Mouse (Mus musculus) kidney, adult 2 months (tissue): ENCODE measurements around the gene Gsc2. TPM values are rescaled to one million over a fixed set of nuclear protein-coding genes. Genes with fewer than 3 reads are reported as not detected.

ENCODE experiments used
- DNase-seq: peaks from one replicate; pipeline ENCODE4 v3.0.0; 2021
- H3K27ac ChIP-seq: fragments of 200-500 bp; 2 replicates; pipeline ENCODE4 v1.5.1; 2012; ENCODE audit warnings: low read depth, low read length, control low read depth, inconsistent platforms; ENCODE audit not compliant: insufficient read depth
- H3K27me3 ChIP-seq: fragments of 200-500 bp; replicated peaks from 2 replicates; pipeline ENCODE4 v1.6.1; 2012; ENCODE audit warnings: mild to moderate bottlenecking, moderate library complexity, low read length, inconsistent platforms; ENCODE audit not compliant: control insufficient read depth, insufficient read depth
- H3K36me3 ChIP-seq: fragments of 200-500 bp; 2 replicates; pipeline ENCODE4 v1.6.1; 2012; ENCODE audit warnings: mild to moderate bottlenecking, moderate library complexity, low read length, inconsistent platforms; ENCODE audit not compliant: control insufficient read depth, insufficient read depth
- H3K4me1 ChIP-seq: fragments of 200-500 bp; 2 replicates; pipeline ENCODE4 v1.6.1; 2011; ENCODE audit warnings: low read length; ENCODE audit not compliant: control insufficient read depth, insufficient read depth
- H3K4me3 ChIP-seq: fragments of 200-500 bp; 2 replicates; pipeline ENCODE4 v1.5.1; 2011; ENCODE audit warnings: mild to moderate bottlenecking, low read depth, low read length, control low read depth; ENCODE audit not compliant: insufficient read depth
- CTCF ChIP-seq: fragments of 200-500 bp; conservative IDR thresholded peaks from 2 replicates; pipeline ENCODE4 v1.5.1; 2011; ENCODE audit warnings: low read depth, mild to moderate bottlenecking, control low read depth, low read length, moderate library complexity, mixed read lengths; ENCODE audit not compliant: insufficient read depth, insufficient read length
- POLR2A ChIP-seq: fragments of 200-500 bp; IDR thresholded peaks from one replicate; pipeline ENCODE4 v1.6.1; 2011; ENCODE audit warnings: low read depth, low read length, control low read depth
- WGBS: fragments of 180-500 bp; shearing (Covaris S2); methylation state at CpG from one replicate; pipeline ENCODE4 v1.1.7; 2018; 5-methylcytosine and 5-hydroxymethylcytosine counted together
- polyA plus RNA-seq: library from polyadenylated mRNA; depleted of rRNA; stranded (reverse); fragments of >200 nt; gene quantifications from 2 replicates; pipeline ENCODE4 v1.2.3, GENCODE M21; 2012

The Gsc2 gene
- polyA plus RNA-seq, 1 experiment, result not detected

- no peak overlapping the region for H3K4me3 ChIP-seq
- TF ChIP-seq POLR2A (no peak), CTCF (no peak)
- WGBS, result 77% methylated on average over 8 of the region's 8 CpGs
- no peaks in the 10 kb centered on the region for H3K36me3 ChIP-seq
- no peaks in the 10 kb centered on the region for H3K27me3 ChIP-seq
- H3K4me1 ChIP-seq, result peaks cover 4% of the 10 kb centered on the region; the same call in 1 of the 2 replicates
- no peak for DNase-seq
- H3K27ac ChIP-seq, result no peak overlapping the region
Observed at GRCm38 (mm10) chr16:17943466-17943865, 28.6 kb upstream of the Gsc2 start.

GRCm38 (mm10) chr16:17939255-17939751 is 24.4 kb upstream of the Gsc2 start:
- H3K4me1 ChIP-seq, result no peaks in the 10 kb centered on the region
- H3K27me3 ChIP-seq, result no peaks in the 10 kb centered on the region
- no peak for TF ChIP-seq CTCF
- TF ChIP-seq POLR2A, result no peak
- no peak overlapping the region for H3K27ac ChIP-seq
- 36% methylated on average over 9 of the region's 9 CpGs for WGBS
- no peak for DNase-seq
- H3K4me3 ChIP-seq, result no peak overlapping the region
- no peaks in the 10 kb centered on the region for H3K36me3 ChIP-seq

GRCm38 (mm10) chr16:17938821-17939220 is 24.0 kb upstream of the Gsc2 start:
- TF ChIP-seq CTCF (peak; percentile 91), POLR2A (no peak)
- Histone ChIP-seq H3K4me1 (no peaks in the 10 kb centered on the region), H3K36me3 (no peaks in the 10 kb centered on the region), H3K27ac (no peak overlapping the region), H3K27me3 (no peaks in the 10 kb centered on the region), H3K4me3 (no peak overlapping the region)
- peak; percentile 80 for DNase-seq
- 9% methylated on average over 7 of the region's 7 CpGs for WGBS

GRCm38 (mm10) chr16:17938187-17938586 is 23.3 kb upstream of the Gsc2 start:
- Histone ChIP-seq H3K4me3 (no peak overlapping the region), H3K27me3 (no peaks in the 10 kb centered on the region), H3K4me1 (no peaks in the 10 kb centered on the region), H3K27ac (no peak overlapping the region), H3K36me3 (no peaks in the 10 kb centered on the region)
- TF ChIP-seq POLR2A, result no peak
- TF ChIP-seq CTCF, result no peak
- DNase-seq, result no peak
- WGBS, result 74% methylated on average over 7 of the region's 7 CpGs

- no peak for DNase-seq
- TF ChIP-seq POLR2A, result no peak
- no peak for TF ChIP-seq CTCF
- H3K27ac ChIP-seq, result no peak overlapping the region
Observed at GRCm38 (mm10) chr16:17936776-17937175, 21.9 kb upstream of the Gsc2 start.

GRCm38 (mm10) chr16:17934445-17934910 is 19.6 kb upstream of the Gsc2 start:
- DNase-seq, result no peak
- H3K4me1 ChIP-seq, result no peaks in the 10 kb centered on the region
- WGBS, result 52% methylated on average over 3 of the region's 3 CpGs
- no peaks in the 10 kb centered on the region for H3K36me3 ChIP-seq
- TF ChIP-seq CTCF, result no peak
- TF ChIP-seq POLR2A, result no peak
- no peak overlapping the region for H3K27ac ChIP-seq
- no peak overlapping the region for H3K4me3 ChIP-seq
- H3K27me3 ChIP-seq, result no peaks in the 10 kb centered on the region

More at GRCm38 (mm10) chr16:17936776-17937175, 21.9 kb upstream of the Gsc2 start:
- Histone ChIP-seq H3K4me3 (no peak overlapping the region), H3K27me3 (no peaks in the 10 kb centered on the region), H3K4me1 (no peaks in the 10 kb centered on the region), H3K36me3 (no peaks in the 10 kb centered on the region)
- 86% methylated on average over 10 of the region's 10 CpGs for WGBS

- WGBS, result 74% methylated on average over 9 of the region's 9 CpGs
- H3K4me3 ChIP-seq, result no peak overlapping the region
- no peaks in the 10 kb centered on the region for H3K4me1 ChIP-seq
- TF ChIP-seq CTCF (no peak), POLR2A (no peak)
- H3K27ac ChIP-seq, result no peak overlapping the region
- no peaks in the 10 kb centered on the region for H3K36me3 ChIP-seq
- no peaks in the 10 kb centered on the region for H3K27me3 ChIP-seq
- no peak for DNase-seq
Observed at GRCm38 (mm10) chr16:17933594-17934444, 19.0 kb upstream of the Gsc2 start.
